Comparison of ENCODE assay signal across 9 mouse cellular contexts in genomic region chr9:45431150-45431549, GRCm38 (mm10). TPM values are rescaled to one million over a fixed set of nuclear protein-coding genes. Genes with fewer than 3 reads are reported as not detected.
DNase-seq lines count a peak whose midpoint lies in the region; ATAC-seq and TF ChIP-seq lines count a peak whose summit lies in the region.
"Had no signal": no experiment of that assay in that cellular context is flagged by ENCODE, and none has a peak within 500 bp of the region (broad histone marks: within the 10 kb centered on the region; RNA-seq: fewer than 3 reads in every experiment).

No protein-coding gene starts in this region.

- H3K27ac ChIP-seq in testis, adult 2 months (ENCODE audit: control insufficient read depth, insufficient read depth, low read depth, low read length): no peak overlapping the region
- H3K27ac ChIP-seq in forebrain, embryonic 10.5 days: no peak overlapping the region
- no peak overlapping the region for H3K27ac ChIP-seq in stomach, postnatal 0 days (replicated peaks)
- H3K27ac ChIP-seq: liver, embryonic 14.5 days had no signal

- H3K4me1 ChIP-seq in testis, adult 2 months (ENCODE audit: control insufficient read depth, insufficient read depth, low read length): peaks cover 4% of the 10 kb centered on the region
- H3K4me1 ChIP-seq in forebrain, embryonic 10.5 days: peaks cover 23% of the 10 kb centered on the region
- no peaks in the 10 kb centered on the region for H3K4me1 ChIP-seq in stomach, postnatal 0 days (replicated peaks; ENCODE audit: control insufficient read depth, insufficient read depth)

- no peak for TF ChIP-seq POLR2A in testis, adult 2 months (IDR thresholded peaks at IDR 0.05; ENCODE audit: control insufficient read depth, low read depth, low read length)

- no peak overlapping the region for H3K9ac ChIP-seq in stomach, postnatal 0 days (ENCODE audit: low read length)
- H3K9ac ChIP-seq: liver, embryonic 14.5 days had no signal

- WGBS in forebrain, embryonic 10.5 days: 3% methylated on average over 26 of the region's 26 CpGs
- WGBS in stomach, postnatal 0 days: 3% methylated on average over 26 of the region's 26 CpGs

- peak overlapping the region; percentile 52 for H3K4me2 ChIP-seq in stomach, postnatal 0 days (replicated peaks; ENCODE audit: low read depth)

- intact Hi-C loops in heart, postnatal 36 days (cut with DNase I): no loop called here

- H3K9me3 ChIP-seq in forebrain, embryonic 10.5 days: no peaks in the 10 kb centered on the region
- H3K9me3 ChIP-seq in stomach, postnatal 0 days (ENCODE audit: control insufficient read depth, low read length): no peaks in the 10 kb centered on the region

- H3K4me3 ChIP-seq in testis, adult 2 months (ENCODE audit: control insufficient read depth, low read depth, low read length): peak overlapping the region; percentile 19
- peak overlapping the region; percentile 52 for H3K4me3 ChIP-seq in forebrain, embryonic 10.5 days
- H3K4me3 ChIP-seq in stomach, postnatal 0 days (ENCODE audit: low read depth, low read length): peak overlapping the region; percentile 31

- TF ChIP-seq CTCF in testis, adult 2 months (IDR thresholded peaks at IDR 0.05; ENCODE audit: control insufficient read depth, insufficient read depth, insufficient replicate concordance, low read depth, low read length): no peak
- TF ChIP-seq CTCF in stomach, postnatal 0 days (IDR thresholded peaks at IDR 0.05; ENCODE audit: low read depth): no peak

- no peak for ATAC-seq in stomach, postnatal 0 days (ENCODE audit: low FRiP score, low TSS enrichment)

- H3K27me3 ChIP-seq in testis, adult 2 months (ENCODE audit: control insufficient read depth, insufficient read depth, low read length): peaks cover 7% of the 10 kb centered on the region
- H3K27me3 ChIP-seq in forebrain, embryonic 10.5 days (ENCODE audit: poor library complexity, severe bottlenecking): peaks cover 83% of the 10 kb centered on the region
- H3K27me3 ChIP-seq in stomach, postnatal 0 days (ENCODE audit: control insufficient read depth, insufficient read depth, low read length): peaks cover 22% of the 10 kb centered on the region

- no peak for TF ChIP-seq EP300 in stomach, postnatal 0 days (optimal IDR thresholded peaks at IDR 0.05)

- no peaks in the 10 kb centered on the region for H3K36me3 ChIP-seq in testis, adult 2 months (ENCODE audit: control insufficient read depth, insufficient read depth, low read length)
- no peaks in the 10 kb centered on the region for H3K36me3 ChIP-seq in forebrain, embryonic 10.5 days (replicated peaks)
- no peaks in the 10 kb centered on the region for H3K36me3 ChIP-seq in stomach, postnatal 0 days (ENCODE audit: control insufficient read depth, insufficient read depth, low read length)

- DNase-seq in testis, postnatal 14 days (ENCODE audit: low spot score): no peak
- no peak for DNase-seq in forebrain, embryonic 10.5 days (ENCODE audit: extremely low spot score, low spot score)
- DNase-seq in kidney, postnatal 36 days: peak; percentile 27 to 59
- DNase-seq in stomach, postnatal 0 days (ENCODE audit: low spot score): no peak
- DNase-seq in adrenal gland, adult (ENCODE audit: inconsistent age in 2 of 2, low spot score in 1 of 2): no peak
- no peak for DNase-seq in heart, postnatal 36 days
- DNase-seq in layer of hippocampus, postnatal 36 days: no peak

RNA-seq across cellular contexts. Expression of gene Dscaml1, which starts 4.7 kb away (rescaled TPM):
- 25.8 and 32.4 TPM in 2 replicates for polyA plus RNA-seq in testis, adult 2 months (2012; rRNA removed)
- polyA plus RNA-seq in forebrain, embryonic 10.5 days (2016; fragmentation: Nextera tagmentation; extraction: Ambion mirVana): 0.28 and 0.79 TPM in 2 replicates
- 0.17 and 0.23 TPM in 2 replicates for polyA plus RNA-seq in stomach, postnatal 0 days (2015; fragmentation: Nextera tagmentation; extraction: Ambion mirVana)
- not detected for total RNA-seq in heart, postnatal 36 days (2021)
- total RNA-seq in layer of hippocampus, postnatal 36 days (2021): 10 to 100 TPM; 88.0 to 91.7 TPM
- polyA plus RNA-seq: liver, embryonic 14.5 days had no signal

RNA-seq across cellular contexts. Expression of gene Fxyd2, which starts 31.7 kb away (rescaled TPM):
- 45.8 and 54.6 TPM in 2 replicates for polyA plus RNA-seq in testis, adult 2 months (2012; rRNA removed)
- polyA plus RNA-seq in forebrain, embryonic 10.5 days (2016; fragmentation: Nextera tagmentation; extraction: Ambion mirVana): 0.55 and 1.2 TPM in 2 replicates
- polyA plus RNA-seq in stomach, postnatal 0 days (2015; fragmentation: Nextera tagmentation; extraction: Ambion mirVana): 1.3 and 2.2 TPM in 2 replicates
- total RNA-seq in heart, postnatal 36 days (2021): 1 to 10 TPM; 2.2 to 3.6 TPM
- total RNA-seq in layer of hippocampus, postnatal 36 days (2021): 1 to 10 TPM; 6.8 to 7.9 TPM

Comparison
In these comparisons a context has a peak if more than half of its experiments do, and no peak if none do; other contexts are left out.
1. DNase-seq: peak in kidney, postnatal 36 days (2 of 2); none in testis, postnatal 14 days (single experiment), forebrain, embryonic 10.5 days (single experiment), stomach, postnatal 0 days (single experiment), adrenal gland, adult (0 of 2), heart, postnatal 36 days (0 of 2) and layer of hippocampus, postnatal 36 days (0 of 2).
2. RNA of gene Dscaml1, which starts 4.7 kb away (polyA plus RNA-seq): 25.8 to 32.4 TPM in testis, adult 2 months; 0.28 to 0.79 TPM in forebrain, embryonic 10.5 days and 0.17 to 0.23 TPM in stomach, postnatal 0 days; every median in the first group is over 10 times any median in the second.
3. RNA of gene Fxyd2, which starts 31.7 kb away (polyA plus RNA-seq): 45.8 to 54.6 TPM in testis, adult 2 months; 1.3 to 2.2 TPM in stomach, postnatal 0 days and 0.55 to 1.2 TPM in forebrain, embryonic 10.5 days; every median in the first group is over 10 times any median in the second.
4. Peak in every context shown above with its lines, with median percentiles within 50 percentile points of each other: H3K4me3 ChIP-seq.